Mouse (Mus musculus) adrenal gland, adult (tissue): ENCODE results near the gene Meox1.
A peak's percentile ranks its signal among the peaks of the same experiment; 100 is the strongest.

Source experiments
- DNase-seq, 2 experiments: peaks; one replicate each; pipeline ENCODE4 v3.0.0; 2022 to 2023; ENCODE audit warnings: low spot score in 1 of 2; ENCODE audit not compliant: inconsistent age in 2 of 2

Meox1 gene

GRCm38 (mm10) chr11:101894204-101894603 lies at the start of gene Meox1:
Meox1 (minus strand) TSS chr11:101894374.
- DNase-seq: no peak

GRCm38 (mm10) chr11:101943055-101943454 lies 48.9 kb upstream of the Meox1 start:
- DNase-seq: no peak

DNA sequence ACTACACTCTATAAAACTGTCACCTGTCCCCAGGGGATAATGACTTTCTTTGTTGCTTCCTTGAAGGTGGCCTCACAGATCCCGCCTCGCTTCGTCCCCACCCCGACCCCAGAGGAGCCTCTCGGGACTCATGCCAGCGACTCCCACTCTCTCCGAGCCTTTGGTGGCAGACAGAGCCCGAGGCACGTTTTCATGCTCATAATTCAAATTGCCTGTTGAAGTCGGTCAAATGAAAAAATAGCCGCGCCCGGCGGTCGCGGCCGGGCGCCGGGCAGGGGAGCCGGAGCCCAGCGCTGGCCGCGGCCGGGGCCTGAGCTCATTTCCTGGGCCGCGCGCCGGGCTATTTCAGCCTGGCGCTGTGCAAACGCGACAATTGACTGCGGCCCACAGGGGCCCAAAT lies 42.9 kb upstream of the Meox1 start:
- peak; percentile 38 to 63 for DNase-seq

DNA sequence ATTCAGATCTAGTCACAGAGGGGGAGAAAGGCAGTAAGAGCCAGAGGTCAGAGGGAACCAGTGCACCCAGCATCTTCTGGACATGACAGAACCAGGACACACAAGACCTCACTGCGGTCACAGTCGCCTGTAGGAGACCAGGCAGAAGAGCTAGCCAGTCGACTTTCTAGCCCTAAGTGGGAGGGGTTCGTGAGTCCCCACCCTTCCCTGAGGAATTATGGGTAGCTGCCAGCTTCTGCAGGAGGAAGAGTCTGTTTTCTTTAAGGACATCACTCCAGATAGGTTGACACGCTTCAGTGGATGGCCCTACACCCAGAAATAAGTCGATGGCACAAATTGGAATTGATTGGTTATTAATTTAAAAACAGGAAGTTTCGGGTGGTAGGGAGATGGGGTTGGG lies 42.2 kb upstream of the Meox1 start:
- no peak for DNase-seq

DNA sequence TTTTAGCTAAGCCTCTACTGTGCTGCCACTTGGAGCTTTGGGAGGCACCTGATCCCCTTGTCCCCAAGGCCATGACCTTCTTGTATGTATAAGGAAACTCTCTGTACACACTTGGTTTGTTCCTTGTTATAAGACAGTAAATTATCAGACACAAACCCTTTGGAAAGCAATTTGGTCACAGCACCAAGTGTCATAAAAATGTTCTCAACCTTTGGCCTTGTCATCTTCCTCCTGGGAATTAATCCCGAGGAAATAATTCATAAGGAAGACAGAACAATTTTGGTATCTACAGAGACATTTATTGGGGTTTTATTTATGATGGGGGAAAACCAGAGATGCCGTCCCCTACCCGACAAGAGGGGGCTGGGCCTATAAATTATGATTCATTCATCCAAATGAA lies 41.6 kb upstream of the Meox1 start:
- DNase-seq: no peak

GRCm38 (mm10) chr11:101931978-101932377 lies 37.8 kb upstream of the Meox1 start:
- DNase-seq: no peak

DNA sequence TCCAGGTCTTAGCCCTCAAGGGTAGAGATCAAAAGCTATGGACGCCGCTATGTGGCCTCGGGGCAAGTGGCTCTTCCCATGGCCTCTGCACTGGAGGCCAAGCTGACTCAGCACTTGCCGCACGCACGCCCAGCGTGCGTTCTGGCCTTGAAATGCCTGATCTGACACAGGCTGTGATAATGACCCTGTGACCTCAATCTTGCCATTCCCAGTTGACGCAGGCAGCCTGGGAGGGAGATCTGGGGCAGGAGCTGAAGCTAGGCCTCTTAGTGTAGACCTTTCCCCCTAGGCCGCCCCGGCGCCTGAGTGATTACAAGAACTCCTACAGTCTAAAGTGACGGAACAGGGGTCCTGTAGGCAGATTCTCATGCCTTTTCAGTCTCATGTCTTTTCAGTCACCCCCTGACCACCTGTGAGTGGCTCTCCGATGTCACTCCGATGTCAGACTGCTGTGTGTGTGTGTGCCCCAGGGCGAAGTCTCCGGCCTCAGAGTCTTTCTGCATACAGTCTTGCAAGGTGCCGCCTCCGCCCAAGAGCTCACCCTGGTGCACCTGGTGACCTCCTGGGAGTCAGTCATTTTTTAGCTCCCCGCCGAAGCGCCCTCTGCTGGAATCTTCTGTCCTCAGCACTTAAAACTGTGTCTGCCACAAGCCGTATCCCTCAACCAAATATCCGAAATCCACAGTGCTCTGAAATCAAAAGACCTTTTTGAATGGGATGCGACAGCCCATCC lies 34.0 kb upstream of the Meox1 start:
- DNase-seq: peak; percentile 92 to 95

DNA sequence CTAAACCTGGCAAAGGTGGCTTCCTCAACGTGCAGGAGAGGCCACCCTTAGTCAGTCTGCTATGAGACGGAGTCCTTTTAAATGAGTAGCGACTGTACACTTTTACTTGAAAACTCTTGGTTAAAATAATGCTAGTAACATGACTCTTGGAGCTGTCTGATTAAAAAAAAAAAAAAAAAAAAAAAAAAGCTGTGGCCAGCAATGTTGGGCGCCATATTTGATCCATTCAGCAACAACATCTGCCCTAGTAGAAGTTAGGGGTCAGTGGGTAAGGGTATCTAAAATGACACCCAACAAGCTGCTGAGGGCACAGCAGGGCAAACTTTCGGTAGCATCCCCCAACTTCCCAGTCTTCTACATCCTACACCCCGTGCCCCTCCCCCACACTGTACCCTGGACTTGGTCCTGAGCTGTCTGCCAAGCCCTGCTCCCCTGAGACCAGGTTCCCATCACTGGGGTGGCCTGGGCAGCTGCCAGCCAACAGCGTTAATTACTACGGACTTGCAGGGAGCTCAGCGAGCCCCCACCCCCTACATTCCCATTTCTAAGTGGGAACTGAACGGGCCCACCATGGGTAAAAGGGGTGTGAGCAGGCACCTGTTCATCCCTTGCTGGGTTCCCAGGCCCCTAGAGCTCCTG lies 32.9 kb upstream of the Meox1 start:
- peak in 1 of 2 experiments; percentile 56 for DNase-seq

- DNase-seq: no peak
Observed at GRCm38 (mm10) chr11:101925636-101926035, 31.5 kb upstream of the Meox1 start.

- no peak for DNase-seq
Observed at GRCm38 (mm10) chr11:101924441-101924976, 30.3 kb upstream of the Meox1 start.

DNA sequence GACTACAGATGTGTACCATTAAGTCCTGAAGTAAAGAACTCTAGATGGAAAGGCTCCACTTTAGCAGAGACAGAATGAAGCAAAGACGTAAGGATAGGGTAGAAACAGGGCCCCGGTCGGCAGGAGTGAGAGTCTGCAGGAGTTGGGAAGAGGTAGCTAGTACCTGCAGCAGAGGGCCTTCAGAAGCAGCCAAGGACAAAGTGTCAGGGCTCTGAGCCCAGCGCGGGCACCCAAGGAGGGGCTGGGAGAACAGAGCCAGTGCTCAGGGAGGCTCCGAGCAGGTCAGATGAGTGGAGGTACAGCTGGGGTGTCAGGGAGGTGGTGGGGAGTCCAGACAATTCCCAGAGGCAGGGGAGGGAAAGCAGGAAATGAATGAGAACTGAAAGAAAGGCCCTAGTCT lies 29.8 kb upstream of the Meox1 start:
- DNase-seq: no peak

- no peak for DNase-seq
Observed at GRCm38 (mm10) chr11:101921361-101921952, 27.3 kb upstream of the Meox1 start.

DNA sequence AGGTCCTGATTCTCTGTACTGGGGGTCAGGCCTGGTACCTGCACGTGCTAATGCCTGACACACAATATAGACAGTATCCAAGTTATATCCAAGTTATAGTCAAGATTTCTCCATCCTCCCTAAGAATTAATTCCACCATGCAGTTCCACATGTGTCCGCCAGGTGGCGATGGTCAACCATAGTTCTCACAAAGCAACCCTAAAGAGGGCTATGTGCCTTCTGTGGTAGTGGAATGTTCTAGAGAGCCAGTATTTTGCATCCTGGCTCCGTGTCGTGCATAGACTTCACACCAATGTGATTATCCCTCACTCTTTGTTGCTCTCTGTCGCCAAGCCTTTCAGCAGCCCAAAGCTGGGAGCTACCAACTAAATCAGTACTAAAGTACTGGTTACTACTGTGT lies 25.5 kb upstream of the Meox1 start:
- DNase-seq: peak; percentile 76 to 94

DNA sequence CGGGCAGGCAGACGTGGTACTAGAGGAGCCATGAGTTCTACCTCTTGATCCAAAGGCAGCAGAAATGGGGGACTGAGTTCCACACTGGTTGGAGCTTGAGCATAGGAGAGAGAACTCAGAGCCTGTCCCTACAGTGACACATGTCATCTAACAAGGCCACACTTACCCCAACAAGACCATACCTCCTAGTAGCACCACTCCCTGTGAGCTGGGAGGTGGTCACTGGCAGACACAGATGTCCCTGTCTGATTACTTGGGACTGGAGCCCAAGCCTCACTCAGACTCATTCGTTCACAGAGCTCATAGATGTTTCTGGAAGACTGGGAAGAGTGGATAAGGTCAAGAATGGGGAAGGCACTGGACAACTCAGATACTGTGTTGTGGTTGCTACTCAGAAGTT lies 24.4 kb upstream of the Meox1 start:
- no peak for DNase-seq

DNA sequence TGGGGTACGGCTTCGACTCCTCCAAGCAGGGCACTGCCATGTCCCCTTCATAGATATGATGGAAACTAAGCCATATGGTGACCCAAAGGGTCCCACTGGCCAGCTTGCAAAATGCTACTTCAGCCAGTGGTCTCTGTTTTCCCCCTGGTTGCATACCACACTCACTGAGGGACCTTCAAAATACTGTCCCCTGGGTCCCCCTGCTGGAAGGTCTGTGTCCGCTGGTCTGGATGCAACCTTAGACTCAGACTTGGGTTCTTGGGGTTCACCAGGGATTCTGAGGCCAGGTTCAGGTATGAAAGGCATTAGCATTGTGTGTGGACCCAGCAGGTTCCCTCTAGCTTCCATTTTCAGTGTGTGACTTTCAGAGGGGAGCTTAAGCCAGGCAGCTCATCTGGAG lies 22.6 kb upstream of the Meox1 start:
- DNase-seq: no peak

DNA sequence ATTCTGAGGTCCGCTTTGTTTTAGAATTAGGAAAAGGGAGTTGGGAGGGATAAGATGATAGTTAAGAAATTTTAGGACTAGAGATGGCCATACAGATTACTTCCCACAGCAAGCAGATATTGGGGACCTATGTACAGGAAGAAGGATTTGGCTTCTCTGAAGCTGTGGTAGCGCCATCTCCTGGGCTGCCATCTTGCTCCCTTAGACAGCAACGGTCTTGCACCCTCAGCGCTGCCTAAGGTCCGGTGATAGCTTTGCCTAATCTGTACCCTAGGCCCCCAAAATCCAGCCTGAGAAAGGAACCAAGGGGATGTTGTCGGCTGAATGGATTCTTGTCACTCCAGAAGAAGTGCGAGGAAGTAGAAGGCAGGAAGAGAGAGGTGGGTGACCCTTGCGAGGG lies 19.4 kb upstream of the Meox1 start:
- no peak for DNase-seq

GRCm38 (mm10) chr11:101911855-101912579 lies 17.8 kb upstream of the Meox1 start:
- DNase-seq: no peak

GRCm38 (mm10) chr11:101910230-101910946 lies 16.2 kb upstream of the Meox1 start:
- peak; percentile 78 to 94 for DNase-seq

GRCm38 (mm10) chr11:101908777-101909176 lies 14.6 kb upstream of the Meox1 start:
- DNase-seq: peak in 1 of 2 experiments; percentile 49

DNA sequence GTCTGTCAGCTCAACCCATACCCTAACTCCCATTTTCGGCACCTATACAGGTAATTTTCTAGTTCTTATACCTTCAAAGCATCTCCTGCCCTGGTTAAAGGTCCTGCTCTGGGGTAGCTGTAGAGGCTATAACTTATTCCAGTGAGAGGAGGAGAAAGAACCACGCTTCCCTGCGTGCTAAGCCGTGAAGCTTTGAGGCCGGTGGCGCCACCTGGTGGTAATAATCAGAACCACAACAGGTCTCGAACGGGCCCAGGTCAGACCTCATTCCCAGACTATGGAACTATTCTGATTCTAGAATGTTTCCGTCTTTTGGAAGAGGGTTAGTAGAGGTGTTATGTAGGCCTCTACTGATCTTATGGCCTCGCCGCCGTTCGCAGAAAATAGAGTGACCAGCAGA lies 10.9 kb upstream of the Meox1 start:
- peak; percentile 69 to 93 for DNase-seq

- no peak for DNase-seq
Observed at GRCm38 (mm10) chr11:101901309-101901708, 7.1 kb upstream of the Meox1 start.
